Mouse (Mus musculus) cerebellum, adult 2 months (tissue): ENCODE measurements around the gene Gm49396.

ENCODE experiments used
- CTCF ChIP-seq: fragments of 200-500 bp; IDR thresholded peaks from 2 replicates; pipeline ENCODE4 v1.5.1; 2011; ENCODE audit warnings: low read depth, mild to moderate bottlenecking, control low read depth, low read length, moderate library complexity, borderline replicate concordance; ENCODE audit not compliant: insufficient read depth
- POLR2A ChIP-seq: fragments of 200-500 bp; IDR thresholded peaks from 2 replicates; pipeline ENCODE4 v1.6.1; 2011; ENCODE audit warnings: low read length, control low read depth, borderline replicate concordance; ENCODE audit not compliant: insufficient read depth

DNA sequence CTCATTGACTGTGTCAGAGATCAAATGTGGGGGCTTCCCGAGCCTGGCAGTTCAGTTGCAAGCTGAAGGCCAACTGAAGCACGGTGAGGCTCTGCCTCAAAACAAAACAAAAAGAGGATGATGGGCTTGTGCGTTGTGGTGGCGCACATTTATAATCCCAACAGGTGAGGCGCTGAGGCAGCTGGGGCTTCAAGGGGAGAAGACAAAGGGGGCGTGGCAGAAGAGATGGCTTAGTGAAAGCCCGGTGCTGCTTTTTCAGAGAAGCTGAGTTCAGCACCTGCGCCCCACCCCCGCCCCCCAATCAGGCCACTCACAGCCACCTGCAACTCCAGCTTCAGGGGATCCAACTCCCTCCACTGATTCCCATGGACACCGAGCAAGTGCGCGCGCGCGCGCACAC is 45.3 kb downstream of the Gm49396 start:
- TF ChIP-seq CTCF: no peak
- no peak for TF ChIP-seq POLR2A
